Mouse (Mus musculus): ENCODE results near the gene Mmp28.

- TF ChIP-seq EP300 (IDR thresholded peaks at IDR 0.05; ENCODE audit: low read depth) (no peak), CTCF (IDR thresholded peaks at IDR 0.05; ENCODE audit: low read depth) (no peak)
Measured at GRCm38 (mm10) chr11:83393062-83393461, 69.8 kb downstream of the Mmp28 start.
